Mouse (Mus musculus) small intestine, adult 10 weeks (tissue): Measurements from ENCODE around the gene Abr. TPM values are rescaled to one million over a fixed set of nuclear protein-coding genes. Genes with fewer than 3 reads are reported as not detected.

Source experiments
- polyA plus RNA-seq: library from polyadenylated mRNA; stranded (reverse); fragments of 350-450 nt; fragmentation: Illumina TruSeq; extraction: RNeasy Lipid Tissue Mini Kit (QIAGEN cat#74804); gene quantifications from one replicate; pipeline ENCODE4 v1.2.3, GENCODE M21; 2014; ENCODE audit warnings: low replicate concordance

The Abr gene
- 52.0 TPM for polyA plus RNA-seq

DNA sequence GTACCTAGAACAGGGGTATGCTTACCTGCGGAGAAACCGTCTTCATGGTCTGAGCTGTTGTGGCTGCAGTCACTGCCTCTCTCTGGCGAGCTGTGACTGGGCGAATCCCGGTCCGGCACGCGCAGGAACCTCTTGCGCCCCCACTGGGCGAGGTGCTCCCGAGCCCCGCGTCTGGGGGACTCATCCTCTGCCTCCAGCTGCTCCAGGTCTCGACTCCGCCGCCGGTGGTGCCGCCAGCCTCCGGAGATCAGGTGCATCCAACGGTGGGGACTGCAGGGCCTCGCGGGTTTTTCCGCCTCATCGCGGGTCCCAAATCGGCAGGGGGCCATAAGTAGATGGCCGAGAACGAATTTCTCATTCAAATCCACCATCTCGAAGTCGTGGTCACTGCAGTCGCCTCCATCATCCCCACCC, at the start of gene Abr:
TSS of gene Abr (minus strand) at position 163 of the 414 bp plus-strand sequence.

DNA sequence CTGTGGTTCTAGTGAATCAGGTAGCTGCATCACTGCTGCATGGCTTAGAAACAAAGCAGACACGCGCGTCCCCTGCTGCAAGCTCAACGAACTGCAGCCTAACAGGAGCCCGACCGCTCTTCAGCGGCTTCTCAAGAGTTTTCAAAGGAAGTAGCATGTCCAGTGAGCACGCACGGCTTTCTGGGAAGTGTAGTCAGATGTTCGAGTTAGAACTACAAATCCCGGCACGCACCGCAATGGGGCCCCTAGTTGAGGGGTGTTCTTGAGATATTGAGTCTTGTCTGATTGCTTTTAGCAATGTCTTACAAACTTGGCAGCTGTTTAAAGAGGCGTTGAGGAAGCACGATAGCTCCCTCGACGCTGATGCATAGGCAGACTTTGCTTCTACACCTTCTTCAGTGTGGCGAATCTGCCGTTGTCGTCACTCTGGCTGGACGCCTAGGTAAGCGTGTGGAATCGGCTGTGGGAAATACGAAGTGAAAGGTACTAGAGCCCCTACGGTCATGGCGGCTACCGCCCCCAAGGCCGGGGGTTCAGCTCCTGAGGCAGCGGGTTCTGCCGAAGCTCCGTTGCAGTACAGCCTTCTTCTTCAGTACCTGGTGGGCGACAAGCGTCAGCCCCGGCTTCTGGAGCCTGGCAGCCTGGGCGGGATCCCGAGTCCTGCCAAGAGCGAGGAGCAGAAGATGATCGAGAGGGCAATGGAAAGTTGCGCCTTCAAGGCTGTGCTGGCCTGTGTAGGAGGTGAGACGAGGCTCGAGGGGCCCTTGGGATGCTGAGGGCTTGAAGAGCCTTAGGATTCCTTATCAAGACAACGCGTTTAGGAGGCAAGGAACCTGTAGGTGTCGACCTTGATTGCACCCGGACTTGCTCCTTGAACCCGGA, 215.2 kb downstream of the Abr start, which contains the start of gene Timm22:
TSS of gene Timm22 (plus strand) at position 251 of the 882 bp plus-strand sequence.

DNA sequence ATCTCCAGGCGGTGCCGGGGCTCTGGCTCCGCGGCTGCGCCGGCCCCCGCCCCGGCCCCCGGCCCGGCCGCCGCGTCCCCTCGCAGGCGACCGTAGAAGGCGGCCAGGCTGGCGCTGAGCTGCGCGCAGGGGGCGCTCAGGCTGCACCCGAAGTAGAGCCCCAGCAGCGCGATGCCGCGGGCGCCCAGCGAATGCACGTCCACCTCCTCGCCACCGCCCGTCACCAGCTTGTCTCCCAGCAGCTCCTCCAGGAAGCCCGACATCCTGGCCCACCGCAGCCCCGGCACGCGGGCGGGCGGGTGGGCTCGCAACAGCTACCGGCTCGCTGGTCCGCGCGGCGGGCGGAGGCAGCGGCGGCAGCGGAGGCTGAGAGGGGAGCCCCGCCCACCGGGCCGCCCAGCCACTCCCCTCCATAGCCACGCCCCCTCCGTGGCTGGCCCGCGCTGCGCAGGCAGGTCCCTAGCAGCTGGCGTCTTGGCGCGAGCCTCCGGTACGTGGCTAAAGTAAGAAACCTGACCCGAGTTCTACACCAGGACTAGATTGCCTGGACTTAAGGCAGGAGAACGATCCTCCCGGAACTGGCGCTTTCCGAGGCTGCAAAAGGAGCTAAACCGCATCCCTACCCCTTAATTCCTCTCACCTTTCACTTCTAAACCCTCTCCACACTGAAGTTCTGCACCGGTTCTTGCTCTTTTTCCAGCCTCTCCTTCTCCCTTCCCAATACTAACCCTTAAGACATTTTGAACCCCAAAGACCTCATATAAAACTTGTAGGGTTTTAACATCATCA, 223.1 kb downstream of the Abr start, which contains the start of gene Nxn:
TSS of gene Nxn (minus strand) at position 343 of the 789 bp plus-strand sequence.

Other genes starting within 250 kb of the Abr start
- gene Nxn, start 223.2 kb downstream of the Abr start, polyA plus RNA-seq = 0.82 TPM
- gene Timm22, start 215.4 kb downstream of the Abr start, polyA plus RNA-seq = 2.9 TPM
- gene Bhlha9, start 50.2 kb upstream of the Abr start, polyA plus RNA-seq = not detected
- gene Trarg1, start 57.5 kb upstream of the Abr start, polyA plus RNA-seq = 0.22 TPM
- gene Gosr1, start 141.3 kb upstream of the Abr start, polyA plus RNA-seq = 40.4 TPM
- gene Cpd, start 224.7 kb upstream of the Abr start, polyA plus RNA-seq = 62.9 TPM